Mouse (Mus musculus) central nervous system, embryonic 14 days (tissue): ENCODE measurements around the gene Lrrc71. TPM values are rescaled to one million over a fixed set of nuclear protein-coding genes. Genes with fewer than 3 reads are reported as not detected.

Experiments used
- polyA plus RNA-seq: library from polyadenylated mRNA; depleted of rRNA; stranded (reverse); fragments of >200 nt; gene quantifications from 2 replicates; pipeline ENCODE4 v1.2.3, GENCODE M21; 2012; rRNA removed

Lrrc71 gene
- polyA plus RNA-seq: 0.40 and 0.59 TPM in 2 replicates

GRCm38 (mm10) chr3:87748431-87748830, at the start of gene Lrrc71:
Gene Lrrc71, minus strand, starts transcription at chr3:87748625.

GRCm38 (mm10) chr3:87796736-87797334, 48.4 kb upstream of the Lrrc71 start, which contains the start of gene Insrr:
Gene Insrr, plus strand, starts transcription at chr3:87796951.

DNA sequence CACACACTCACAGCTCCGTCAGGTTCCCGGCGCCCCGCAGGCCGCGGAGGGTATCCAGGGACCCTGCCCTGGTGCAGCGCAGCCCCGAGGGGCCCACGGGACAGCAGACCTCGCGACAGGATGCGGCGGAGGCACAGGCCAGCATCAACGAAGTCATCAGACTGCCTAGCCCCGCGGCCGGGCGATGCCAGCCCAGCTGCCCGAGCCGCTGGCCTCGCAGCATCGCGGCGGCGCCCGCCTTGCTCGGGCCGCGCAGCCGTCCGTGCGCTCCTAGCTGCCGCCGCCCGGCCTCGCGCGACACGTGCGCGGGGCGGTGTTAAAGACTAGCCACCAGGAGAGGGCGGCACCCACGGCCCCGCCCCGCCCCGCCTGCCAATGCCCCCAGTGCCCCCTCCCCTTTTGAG, 46.5 kb upstream of the Lrrc71 start, which contains the start of gene Ntrk1:
TSS of gene Ntrk1 (minus strand) at position 241 of the 404 bp plus-strand sequence.

Other genes starting within 250 kb of the Lrrc71 start
- gene Etv3, start 223.2 kb downstream of the Lrrc71 start, polyA plus RNA-seq: 10.7 and 12.1 TPM in 2 replicates
- gene Arhgef11, start 131.1 kb downstream of the Lrrc71 start, polyA plus RNA-seq: 36.1 and 37.0 TPM in 2 replicates
- 3.3 and 15.5 TPM in 2 replicates for gene Ntrk1, start 46.5 kb upstream of the Lrrc71 start, polyA plus RNA-seq
- gene Insrr, start 48.3 kb upstream of the Lrrc71 start, polyA plus RNA-seq: 2.1 and 3.5 TPM in 2 replicates
- gene Pear1, start 75.7 kb upstream of the Lrrc71 start, polyA plus RNA-seq: 13.9 and 24.8 TPM in 2 replicates
- 0.01 TPM in 1 of 2 replicates, not detected in the other for gene Sh2d2a, start 98.1 kb upstream of the Lrrc71 start, polyA plus RNA-seq
- 56.0 and 60.4 TPM in 2 replicates for gene Prcc, start 137.0 kb upstream of the Lrrc71 start, polyA plus RNA-seq
- gene Hdgf, start 157.7 kb upstream of the Lrrc71 start, polyA plus RNA-seq: 184 and 192 TPM in 2 replicates
- gene Mrpl24, start 170.9 kb upstream of the Lrrc71 start, polyA plus RNA-seq: 110 and 113 TPM in 2 replicates
- 28.2 and 29.1 TPM in 2 replicates for gene Isg20l2, start 181.7 kb upstream of the Lrrc71 start, polyA plus RNA-seq
- 49.8 and 52.1 TPM in 2 replicates for gene Rrnad1, start 182.1 kb upstream of the Lrrc71 start, polyA plus RNA-seq
- gene Crabp2, start 200.0 kb upstream of the Lrrc71 start, polyA plus RNA-seq: 42.6 and 66.3 TPM in 2 replicates
- 42.3 and 48.2 TPM in 2 replicates for gene Nes, start 222.5 kb upstream of the Lrrc71 start, polyA plus RNA-seq